Mouse (Mus musculus) WW6 (cell line): ENCODE results near the gene Odf3.

Experiments
- DNase-seq: peaks from one replicate; pipeline ENCODE4 v3.0.0-alpha.2; 2013; ENCODE audit warnings: low read depth, low spot score

Gene Odf3

DNA sequence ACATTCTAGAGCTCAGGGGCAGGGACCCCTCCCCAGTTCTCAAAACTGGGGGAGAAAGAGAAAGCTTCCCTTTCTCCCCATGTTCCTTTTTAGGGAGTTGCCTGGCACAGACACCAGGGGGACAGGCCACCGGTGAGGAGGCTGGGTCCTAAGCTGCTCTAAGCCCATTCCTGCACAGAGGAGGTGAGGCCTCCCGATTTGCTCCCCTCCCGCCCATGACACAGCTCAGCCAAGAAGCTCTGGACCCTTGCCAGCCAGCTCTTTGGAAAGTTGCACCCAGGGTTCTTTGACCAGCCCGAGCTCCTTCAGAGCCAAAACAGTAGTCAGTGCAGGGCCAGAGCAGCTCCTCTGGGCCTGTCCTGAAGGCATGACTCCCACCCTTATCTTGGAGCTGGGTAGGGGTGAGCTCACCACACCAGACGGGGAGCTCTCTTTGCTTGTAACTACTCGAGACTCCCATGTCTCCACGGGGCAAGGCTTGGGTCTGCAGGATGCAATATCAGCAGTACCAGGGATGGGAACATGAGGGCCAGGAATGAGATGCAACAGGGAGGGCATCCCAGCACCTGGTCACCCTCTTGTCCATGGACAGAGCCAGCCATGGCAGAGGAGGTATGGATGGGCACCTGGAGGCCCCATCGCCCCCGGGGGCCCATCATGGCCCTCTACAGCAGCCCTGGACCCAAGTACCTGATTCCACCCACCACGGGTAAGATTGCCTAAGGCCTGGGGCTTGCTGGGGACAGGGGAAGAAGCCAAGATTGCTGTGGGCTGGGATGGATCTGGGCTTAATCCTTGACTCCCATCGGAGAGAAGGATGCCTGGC lies at the start of gene Odf3:
Odf3 (plus strand) TSS at position 51 of the 826 bp plus-strand sequence.
- no peak for DNase-seq

DNA sequence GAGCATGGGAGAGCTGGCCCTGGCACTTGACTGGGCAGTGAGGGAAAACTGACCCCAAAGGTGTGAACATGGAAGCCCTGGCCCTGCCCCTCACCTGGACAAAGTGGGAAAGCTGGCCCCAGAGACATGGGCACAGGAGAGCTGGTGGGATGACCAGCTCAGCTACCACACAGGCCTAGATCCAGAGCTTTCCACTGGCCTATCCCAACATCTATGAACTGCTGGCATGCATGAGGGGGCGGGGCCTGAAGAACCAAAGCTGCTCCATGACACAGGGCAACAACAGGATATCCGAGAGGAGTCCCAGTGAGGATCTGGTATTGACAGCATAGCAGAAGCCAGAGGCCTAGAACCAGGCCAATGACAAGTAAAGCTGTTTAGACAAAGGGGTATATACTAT lies 49.4 kb upstream of the Odf3 start:
- DNase-seq, result no peak

DNA sequence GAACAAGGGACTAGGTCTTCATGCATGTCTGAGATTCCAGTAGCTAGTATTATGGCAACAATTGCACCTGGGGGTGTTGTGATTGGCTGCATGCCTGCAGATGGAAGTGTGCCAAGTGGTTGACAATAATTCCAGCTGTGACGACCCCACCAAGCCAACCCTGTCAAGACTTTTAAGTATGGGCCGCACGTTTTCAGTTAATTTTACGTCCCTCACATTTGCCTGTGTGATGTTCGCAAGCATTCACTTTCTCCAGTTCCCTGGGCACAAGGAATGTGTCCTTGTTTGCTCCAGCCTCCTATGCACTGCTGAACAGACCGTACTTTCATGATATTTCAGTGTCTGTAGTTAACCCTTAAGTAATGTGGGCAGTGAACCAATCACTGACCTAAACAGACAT lies 45.0 kb upstream of the Odf3 start:
- no peak for DNase-seq

DNA sequence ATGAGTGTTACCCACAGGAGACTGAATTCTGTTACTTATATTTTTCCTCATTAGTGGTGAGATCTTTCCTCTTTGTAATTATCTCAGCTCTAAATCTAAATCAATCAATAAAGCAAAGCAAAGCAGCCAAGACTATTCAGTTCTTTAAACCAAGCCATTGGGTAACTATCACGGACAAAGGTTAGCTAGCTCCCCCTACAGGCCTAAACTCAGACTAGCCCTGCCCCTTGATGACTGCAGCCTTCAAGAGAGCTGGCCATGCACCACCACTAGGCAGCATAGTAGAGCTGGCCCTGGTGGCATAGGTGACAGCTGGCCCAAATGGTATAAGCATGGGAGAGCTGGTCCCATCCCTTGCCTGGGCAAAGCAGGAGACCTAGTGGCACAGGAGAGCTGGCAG lies 41.9 kb upstream of the Odf3 start:
- no peak for DNase-seq

DNA sequence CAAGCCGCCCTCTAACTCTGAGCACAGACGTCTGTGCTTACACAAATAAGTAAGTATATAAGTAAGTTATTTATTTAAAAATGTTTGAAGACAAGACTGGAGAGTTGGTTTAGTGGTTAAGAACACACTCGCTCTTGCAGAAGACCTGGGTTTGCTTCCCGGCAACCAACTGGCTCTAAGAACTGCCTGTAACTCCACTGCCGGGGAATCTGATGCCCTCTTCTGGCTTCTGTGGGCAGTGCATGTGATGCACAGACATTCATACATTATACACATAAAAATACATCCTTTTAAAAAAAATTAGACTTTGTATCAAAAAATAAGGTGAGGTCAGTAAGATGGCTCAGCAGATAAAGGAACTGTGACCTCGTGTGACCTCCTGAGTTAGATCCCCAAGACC lies 37.1 kb upstream of the Odf3 start:
- DNase-seq, result no peak

DNA sequence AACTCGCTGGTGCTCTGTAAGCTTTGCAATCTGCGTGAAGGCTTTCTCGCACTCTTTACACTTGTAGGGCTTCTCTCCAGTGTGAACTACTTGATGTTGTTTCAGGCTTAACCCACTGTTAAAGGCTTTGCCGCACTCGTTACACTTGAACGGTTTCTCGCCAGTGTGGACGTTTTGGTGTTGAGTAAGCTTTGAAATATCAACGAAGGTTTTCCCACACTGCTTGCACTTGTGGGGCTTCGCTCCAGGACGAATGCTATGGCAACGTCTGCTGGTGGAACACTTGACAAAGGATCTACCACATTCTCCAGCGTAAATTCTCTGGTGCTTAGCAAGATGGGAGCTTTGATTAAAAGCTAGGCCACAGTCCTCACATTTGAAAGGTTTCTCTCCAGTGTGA lies 35.9 kb upstream of the Odf3 start:
- DNase-seq, result no peak

DNA sequence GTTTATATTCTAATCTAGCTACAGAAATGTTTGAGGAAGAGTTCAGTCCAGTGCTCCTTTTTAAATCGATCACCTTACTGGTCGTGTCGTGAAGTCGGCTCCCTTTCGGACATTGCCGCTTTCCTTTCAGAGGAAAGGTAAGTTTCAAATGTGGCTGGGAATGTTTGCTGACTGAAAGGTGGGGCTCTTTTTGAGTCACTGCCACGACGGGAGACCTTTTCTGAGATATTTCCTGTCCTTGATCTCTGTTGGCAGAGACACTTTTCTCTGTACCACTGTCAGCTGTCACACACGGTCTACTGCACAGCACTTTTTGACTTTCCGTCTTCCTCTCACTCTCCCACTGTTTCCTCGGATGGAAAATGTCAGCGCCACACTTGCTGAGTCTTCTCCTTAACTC lies 34.8 kb upstream of the Odf3 start:
- no peak for DNase-seq

DNA sequence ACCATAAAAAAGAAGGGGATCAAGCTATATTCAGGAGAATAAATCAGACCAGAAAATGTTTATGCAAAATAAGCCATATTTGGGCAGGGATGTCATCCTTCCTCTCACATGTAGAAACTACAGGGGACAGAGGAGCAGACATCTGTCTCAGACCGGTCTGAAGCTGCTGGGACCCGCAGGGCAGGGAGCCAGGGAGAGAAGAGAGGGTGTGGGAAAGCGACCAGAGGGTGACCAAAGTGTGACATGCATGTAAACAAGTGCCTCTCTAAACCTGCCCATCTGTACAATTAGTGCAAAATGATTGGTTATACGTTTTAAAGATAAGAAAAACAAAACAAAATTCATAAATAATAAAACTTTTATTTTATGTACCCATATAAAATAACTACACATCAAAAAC lies 27.4 kb upstream of the Odf3 start:
- DNase-seq, result no peak

DNA sequence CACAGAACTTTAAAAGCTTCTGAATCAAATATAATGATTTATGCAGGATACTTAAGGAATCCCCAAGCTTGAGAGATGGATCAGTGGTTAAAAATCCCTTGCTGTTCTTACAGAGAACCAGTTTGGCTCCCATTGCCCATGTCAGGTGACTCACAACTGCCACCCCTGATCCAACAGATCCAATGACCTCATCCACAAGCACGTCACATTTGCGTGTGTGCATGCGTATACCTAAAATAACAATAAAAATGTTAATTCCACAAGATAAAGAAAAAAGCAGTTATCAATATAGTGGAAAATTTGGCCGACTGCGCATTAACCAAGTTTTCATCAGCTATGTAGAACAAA lies 26.3 kb upstream of the Odf3 start:
- DNase-seq, result no peak

DNA sequence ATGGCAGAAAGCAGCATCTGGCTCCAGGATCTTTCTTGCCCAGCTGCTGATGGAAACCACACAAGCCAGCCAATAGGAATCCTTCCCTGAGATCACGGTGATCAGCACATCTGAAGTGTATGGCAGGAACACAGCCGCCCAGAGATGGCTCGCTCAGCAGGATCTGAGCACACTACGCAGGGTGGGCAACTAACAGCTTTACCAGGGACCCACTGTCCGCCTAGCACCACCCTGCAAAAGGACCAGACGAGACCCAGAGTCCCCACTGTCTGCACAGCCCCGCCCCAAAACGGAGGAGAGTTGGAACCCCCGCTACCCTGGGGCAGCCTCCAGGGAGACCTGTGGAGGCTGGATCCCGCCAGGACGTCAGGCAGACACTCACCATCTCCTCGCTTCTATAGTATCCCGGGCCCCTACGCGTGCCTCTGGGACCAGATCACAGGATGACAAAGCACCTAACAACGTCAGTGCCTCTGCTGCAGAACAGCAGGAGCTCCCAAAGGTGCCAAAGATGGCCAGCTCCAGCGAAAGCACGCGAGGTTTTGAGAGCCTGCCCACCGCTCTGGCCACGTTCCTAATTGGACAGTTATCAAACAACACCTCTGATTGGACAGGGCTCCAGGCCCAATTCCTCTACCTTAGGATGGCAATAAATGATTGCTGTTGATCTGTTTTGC lies 25.8 kb upstream of the Odf3 start, which contains the start of gene Zfp941:
Zfp941 (minus strand) TSS at position 526 of the 677 bp plus-strand sequence.
- no peak for DNase-seq

DNA sequence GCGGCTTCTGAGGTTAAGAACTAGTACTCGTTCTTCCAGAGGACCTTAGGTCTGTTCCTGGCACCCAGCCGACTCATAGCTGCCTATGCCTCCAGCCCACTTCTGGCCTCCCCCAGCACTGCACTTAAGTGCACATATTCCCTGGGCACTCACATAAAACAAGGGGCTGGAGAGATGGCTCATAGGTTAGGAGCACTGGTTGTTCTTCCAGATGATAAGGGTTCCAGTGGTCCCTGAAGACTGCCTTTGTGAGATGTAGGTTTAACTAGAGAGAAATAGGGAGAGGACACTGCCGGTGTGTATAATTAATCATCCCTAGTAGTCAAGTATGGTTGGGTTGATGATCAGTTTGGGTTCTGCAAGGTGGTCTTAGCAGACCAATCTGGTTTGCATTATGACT lies 24.9 kb upstream of the Odf3 start:
- no peak for DNase-seq

DNA sequence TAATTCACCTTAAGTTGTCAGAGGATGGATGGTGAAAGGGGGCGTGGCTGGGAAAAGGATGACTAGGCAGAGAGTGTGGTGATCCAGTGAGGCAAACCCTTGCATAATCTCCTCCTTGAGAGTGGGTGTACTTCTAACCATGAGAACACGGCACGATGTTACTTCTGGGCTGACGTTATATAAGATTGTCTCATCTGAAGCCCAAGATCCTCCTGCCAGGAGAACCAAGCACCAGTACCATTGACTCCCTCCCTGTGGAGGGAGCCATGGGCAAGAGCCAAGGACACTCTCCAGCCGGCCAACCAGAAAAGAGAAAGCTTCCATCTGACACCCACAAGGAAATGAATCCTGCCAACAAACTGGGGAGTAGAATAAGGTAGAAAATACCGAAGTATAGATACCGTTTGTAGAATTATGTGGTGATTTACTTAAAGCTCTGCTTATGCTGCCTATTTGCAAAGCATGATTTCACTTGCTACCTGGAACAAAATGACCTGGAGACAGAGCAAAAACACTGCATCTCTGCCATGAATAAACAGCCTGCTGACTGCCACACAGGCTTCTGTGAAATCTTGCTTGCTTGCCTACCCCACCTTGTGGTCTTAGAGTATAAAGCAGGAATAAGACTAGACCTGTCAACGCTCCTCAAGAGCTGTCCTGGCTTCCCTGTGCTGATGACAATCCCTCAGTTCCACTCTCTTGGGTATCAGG lies 19.3 kb upstream of the Odf3 start:
- DNase-seq, result no peak

DNA sequence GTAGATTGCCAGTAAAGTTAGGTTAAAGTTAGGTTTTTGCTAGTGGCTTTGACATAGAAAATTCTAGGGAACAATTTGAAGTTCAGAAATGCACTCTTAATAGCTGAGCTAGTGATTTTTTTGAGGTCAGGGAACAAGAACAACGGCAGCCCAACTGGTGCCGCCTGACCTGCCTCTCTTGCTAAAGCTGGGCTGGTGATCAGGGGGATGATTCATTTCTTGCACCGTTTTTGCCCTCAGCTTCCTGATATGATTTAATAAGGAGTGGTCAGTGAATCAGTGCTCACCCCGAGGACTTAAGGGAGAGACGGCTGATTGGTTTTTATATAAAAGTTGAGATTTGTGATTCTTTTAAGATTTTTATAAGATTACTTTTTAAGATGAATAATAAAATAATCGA lies 16.2 kb upstream of the Odf3 start:
- DNase-seq, result no peak

DNA sequence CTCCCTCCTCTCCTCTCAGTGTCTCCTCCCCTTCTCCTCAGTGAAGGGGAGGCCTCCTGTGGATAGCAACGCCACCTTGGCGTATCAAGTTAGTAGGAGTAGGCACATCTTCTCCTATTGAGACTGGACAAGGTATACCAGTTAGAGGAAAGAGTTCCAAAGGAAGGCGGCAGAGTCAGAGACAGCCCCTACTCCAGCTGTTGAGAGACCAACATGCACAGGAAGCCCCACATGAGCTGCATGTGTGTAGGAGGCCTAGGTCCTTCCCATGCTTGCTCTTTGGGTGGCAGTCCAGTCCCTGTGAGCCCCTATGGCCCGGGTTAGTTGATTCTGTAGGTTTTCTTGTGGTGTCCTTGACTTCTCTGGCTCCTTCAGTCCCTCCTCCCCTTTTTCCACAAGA lies 14.3 kb upstream of the Odf3 start:
- DNase-seq, result no peak

DNA sequence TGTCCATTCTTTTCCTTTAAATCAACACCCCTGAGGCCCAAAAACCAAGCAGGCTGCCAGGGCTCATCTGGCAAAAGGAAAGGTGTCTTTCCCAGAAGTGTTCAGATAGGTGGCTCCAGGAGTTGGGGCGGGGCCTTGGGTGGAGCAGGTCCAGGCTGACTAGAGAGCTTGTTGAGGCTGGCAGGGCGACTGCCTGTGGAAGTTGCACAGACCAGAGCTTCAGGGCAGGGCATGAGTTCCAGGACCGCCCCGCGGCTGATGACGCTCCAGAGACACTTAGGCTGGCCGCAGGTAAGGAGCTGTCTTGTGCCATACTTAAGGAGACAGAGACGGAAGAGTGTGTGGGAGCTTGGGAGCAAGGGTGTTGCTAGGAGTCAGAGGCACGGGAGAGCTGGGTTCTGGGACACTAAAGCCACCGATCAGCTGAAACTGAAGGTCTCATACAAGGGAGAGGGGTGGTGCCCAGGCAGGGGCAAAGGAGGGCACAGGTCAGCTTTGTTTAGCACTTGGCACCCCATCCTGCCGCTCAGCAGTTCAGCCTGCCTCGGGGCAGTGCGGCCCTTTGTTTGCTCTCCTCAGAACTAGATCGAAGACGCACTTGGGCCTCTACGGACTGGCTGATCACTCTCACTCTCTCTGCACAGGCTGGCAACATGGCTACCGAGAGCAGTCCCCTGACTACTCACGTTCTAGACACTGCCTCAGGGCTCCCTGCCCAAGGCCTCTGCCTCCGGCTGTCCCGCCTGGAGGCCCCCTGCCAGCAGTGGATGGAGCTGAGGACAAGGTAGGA lies 12.4 kb upstream of the Odf3 start, which contains the start of gene Urah:
Urah (plus strand) TSS at position 51 of the 790 bp plus-strand sequence.
- DNase-seq, result no peak

DNA sequence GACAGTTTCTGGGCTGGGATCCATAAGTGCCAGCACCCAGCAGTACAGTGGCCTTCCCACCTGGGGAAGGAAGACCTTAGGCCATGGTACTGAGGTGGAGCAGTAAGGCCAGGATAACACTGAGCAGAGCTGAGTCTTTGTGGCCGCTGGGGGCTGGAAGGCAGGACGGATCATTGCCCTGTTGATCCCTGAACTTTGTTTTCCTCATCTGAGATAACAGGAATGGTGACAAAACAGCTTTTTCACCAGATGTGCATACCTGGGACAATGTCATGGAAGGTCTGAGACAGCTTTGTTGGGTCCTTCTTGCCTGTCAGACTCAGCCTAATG lies 11.9 kb upstream of the Odf3 start:
- no peak for DNase-seq

DNA sequence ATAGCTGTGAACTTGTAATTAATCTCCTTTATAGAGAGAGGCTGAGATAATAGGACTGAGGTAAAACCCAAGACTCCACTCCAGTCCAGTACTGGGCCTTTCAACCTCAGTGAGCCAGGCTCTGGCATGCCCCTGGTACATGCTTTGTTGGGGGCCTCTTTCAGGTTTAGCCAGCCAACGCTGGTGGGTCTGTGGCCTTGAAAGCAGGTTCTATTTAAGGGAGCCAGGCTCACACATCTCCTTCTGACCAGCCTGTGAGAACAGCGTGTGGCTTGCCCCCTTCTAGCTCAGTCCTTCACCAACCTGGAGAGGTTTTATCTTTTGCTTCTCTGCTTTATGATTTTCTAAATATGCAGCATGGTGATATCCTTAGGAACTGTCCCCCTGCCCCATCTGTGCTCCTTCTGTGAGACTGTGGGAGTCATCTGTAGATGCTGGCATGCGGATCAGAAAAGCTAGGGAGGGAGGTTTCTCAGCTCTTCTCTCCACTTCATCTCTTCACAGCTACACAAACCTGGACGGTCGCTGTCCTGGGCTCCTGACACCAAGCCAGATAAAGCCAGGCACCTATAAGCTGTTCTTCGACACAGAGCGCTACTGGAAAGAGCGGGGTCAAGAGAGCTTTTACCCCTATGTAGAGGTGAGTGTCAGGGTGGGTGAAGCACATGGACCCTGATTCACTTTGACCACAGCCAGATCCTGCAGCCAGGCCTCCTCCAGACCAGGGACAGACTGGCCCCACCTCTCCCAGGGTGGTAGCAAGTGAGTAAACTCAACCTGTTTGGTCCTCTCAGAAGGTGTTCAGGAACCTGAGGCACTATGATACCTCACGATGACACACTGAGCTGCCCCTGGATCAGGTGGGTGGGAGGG lies 11.1 kb upstream of the Odf3 start:
- no peak for DNase-seq

DNA sequence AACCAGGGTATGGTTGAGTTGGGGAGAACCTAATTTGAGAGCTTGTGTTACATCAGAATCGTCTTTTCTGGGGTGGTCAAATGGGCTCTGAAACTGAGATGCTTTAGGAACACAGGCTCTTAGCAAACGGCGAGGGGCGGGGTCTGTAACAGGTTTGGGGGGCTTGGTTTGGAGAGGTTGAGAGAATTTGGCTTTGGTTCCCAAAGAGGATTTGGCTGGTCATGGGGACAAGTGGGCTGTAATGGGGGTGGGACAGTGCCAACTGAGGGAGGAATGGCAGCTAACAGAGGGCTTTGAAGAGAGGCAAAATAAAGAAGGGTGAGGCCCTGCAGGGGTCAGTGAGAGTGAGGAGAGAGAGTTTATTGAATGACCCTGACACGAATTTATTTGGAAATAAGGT lies 8.0 kb upstream of the Odf3 start:
- no peak for DNase-seq

DNA sequence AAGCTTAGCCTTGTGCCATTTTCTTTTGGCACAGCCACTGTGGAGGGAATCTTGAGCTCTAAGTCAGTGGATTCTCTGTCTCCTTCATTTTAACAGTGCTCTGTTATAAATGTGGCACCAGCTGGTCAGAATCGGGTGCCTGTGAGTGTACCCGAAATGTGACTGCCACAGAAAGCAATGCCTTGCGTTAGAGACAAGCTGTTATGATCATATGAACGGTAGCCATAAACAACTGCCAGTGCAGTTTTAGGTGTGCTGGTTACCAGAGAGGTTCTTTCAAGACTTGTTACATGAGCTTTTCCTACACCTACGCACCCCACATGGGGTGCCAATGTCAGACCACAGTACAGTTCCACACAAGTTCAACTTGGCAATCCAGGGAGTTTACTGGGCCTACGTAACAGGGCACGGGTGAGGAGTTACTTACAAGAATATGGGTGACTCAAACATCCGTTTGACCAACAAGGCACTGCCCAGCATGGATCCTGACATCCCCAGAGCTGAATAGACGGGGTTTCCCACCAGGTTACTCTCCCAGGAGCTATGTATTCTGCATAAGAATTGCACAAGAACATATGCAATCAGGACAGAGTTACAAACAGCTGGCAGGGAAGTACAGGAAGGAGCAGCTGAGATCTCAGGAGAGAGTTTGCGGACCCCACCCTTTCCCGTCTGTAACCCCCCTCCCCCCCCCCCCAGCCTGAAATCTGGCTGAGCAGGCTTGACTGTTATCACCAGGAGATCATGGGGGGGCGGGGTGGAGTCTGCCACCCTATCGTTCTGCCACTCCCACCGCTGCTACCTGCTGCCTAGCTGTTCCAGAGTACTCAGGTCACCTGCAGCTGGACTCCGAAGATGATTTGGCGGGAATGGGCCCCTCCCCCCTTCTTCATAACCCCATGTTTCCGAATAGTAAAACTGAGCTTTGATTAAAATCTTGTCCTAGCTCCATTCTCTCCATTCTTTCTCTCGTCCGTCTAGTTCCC lies 6.6 kb upstream of the Odf3 start:
- no peak for DNase-seq

DNA sequence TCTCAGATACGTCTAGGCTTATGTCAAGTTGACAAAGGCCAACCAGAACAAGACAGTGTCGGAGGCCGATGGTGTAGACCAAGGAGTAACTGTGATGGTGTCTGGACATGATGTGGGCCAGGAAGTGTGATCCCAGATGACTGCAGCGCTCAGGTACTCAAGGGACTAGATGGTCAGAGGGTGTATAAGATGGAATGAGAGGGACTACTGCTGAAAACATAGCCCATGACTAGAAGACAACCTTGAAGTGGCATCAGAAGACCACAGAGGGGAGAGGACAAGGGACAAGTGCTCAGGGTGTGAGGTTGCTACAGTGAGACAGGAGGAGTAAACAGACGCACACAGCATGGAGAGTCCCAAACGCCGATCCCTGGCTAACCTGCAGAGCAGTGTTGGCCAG lies 3.8 kb upstream of the Odf3 start:
- no peak for DNase-seq
